Mouse (Mus musculus) thymus, adult 18-20 months (tissue): ENCODE results near the gene Rnf220.

ENCODE experiments used
- DNase-seq, 2 experiments: peaks; one replicate each; pipeline ENCODE4 v3.0.0; 2022; ENCODE audit warnings: mixed read lengths in 2 of 2

Gene Rnf220

DNA sequence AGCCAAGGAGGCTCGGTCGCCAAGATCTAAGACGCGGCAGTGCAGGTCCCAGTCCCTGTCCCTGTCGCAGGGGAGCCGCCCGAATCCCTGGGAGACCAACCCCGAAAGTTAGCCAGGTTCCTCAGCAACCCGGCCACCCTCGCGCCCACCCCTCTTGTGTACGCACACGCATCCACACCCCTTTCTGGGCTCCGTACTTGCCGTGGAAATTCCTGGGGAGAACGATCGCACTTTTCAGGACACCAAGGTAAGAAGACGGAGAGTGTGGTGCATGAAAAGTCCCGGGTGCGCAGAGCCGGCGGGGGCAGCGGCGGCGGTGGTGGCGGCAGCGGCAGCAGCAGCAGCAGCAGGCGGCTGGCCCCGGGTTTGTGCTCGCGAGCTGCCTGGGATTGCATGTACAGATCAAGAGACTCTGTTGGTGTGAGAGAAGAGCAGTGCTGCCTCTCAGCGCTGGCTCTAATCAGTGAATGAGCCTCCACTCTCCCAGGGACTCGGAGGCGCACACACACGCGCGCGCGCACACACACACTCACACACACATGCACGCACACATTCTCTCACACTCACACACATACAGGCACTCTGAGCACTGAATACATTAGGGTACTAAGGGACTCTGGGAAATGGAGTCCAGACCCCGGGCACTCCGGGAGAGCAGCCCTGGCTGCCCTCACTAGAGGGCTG, at the start of gene Rnf220:
Gene Rnf220 (minus strand): TSS at position 571 of the 684 bp plus-strand sequence.
- no peak for DNase-seq

DNA sequence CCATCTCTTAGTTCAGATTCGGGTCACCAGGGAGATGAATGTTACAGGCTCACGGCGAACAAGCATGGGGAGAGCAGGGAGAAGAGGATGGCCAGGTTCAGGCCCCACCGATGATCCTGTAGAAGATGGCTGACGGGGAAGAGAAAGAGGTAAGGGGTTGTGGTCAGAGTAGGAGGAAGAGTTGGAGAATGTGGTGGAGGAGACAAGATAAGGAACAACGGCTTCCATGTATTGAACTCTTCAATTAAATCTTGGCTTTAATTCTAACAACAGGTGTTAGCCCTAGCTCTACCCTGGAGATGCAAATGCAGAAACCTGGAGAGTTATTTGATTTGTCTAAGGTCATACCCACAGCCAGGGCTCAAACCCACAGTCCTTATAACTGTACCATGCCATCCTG, 49.8 kb upstream of the Rnf220 start:
- DNase-seq: no peak

DNA sequence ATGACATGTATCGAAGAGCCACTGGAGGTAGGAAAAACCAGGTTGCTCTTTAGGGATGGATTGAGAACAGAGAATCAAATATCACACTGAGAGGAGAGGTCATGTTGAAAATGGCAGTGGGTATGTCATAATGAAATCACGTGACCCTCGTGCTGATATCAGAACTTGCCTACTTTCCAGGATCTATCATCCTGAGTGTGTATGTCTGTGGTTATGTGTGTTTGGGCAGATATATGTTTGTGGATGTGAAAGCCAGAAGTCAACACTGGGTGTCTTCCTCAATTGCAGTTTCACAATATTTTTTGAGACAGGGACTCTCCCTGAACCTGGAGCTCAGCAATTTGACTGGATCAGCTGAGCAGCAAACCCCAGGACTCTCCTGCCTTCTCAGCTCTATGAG, 48.6 kb upstream of the Rnf220 start:
- no peak for DNase-seq

DNA sequence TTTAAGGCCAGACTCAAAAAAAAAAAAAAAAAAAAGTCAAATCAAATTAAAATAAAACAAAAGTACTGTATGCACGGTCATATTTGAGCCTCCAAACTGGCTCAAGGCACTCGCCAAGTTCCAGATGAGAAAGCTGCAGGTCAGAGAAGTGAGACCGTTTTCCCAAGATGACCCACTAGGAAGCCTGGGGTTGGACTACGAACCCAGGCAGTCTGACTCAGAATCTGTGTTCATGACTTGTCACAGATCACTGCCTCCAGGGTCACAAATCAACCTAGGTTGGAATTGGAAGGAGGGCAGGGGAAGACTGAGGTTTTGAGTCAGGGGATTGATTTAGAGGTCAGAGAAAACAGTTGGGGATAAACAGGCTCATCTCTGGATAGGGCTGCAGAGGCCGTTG, 43.7 kb upstream of the Rnf220 start:
- no peak for DNase-seq

DNA sequence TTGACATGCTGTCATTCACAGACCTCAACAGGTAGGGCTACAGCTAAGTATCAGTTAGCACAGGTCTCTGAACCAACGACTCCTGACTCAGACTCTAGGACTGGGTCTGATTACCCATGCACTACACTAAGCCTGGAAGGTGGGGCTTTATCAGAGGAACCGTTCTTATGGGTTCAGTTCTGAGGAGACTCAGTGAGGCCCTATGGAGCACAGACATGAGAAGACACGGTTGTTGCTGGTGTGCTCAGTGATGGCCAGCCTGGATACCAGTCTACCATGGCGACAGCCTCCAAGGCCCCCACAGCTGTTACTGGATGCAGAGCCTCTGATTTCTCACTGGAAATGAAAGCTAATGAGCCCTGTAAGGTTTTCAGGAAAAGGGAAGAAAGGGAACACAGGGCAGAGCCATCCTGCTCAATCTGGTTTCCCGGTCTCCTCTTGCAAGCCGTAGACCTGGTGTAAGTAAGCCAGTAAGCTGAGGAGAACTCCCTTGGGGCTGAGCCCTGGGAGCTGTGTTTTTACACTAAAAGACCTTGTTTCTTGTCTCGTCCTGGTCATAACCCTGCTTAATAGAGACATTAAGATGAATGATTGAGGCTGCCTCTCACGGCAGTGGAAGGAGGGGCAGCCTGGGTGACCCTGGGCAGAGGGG, 42.6 kb upstream of the Rnf220 start:
- no peak for DNase-seq

DNA sequence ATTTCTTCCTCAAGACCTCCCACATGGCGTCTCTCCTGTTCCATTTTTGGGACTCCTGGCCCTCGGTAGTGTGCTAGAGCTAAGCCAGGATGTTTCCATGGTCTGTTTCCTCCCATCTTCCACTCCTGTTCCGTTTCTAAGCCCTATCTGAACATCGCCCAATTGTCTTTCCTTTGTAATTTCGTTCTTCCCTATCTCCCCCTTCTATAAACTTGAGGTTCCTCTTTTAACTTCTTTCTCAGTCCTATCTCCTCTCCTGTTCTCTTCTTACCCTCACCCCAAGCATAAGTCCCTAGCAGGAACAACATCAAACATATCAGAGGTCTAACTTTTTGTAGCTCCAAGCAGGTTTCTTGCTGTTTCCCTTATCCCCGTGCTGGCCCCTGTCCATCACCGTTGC, 40.1 kb upstream of the Rnf220 start:
- no peak for DNase-seq

DNA sequence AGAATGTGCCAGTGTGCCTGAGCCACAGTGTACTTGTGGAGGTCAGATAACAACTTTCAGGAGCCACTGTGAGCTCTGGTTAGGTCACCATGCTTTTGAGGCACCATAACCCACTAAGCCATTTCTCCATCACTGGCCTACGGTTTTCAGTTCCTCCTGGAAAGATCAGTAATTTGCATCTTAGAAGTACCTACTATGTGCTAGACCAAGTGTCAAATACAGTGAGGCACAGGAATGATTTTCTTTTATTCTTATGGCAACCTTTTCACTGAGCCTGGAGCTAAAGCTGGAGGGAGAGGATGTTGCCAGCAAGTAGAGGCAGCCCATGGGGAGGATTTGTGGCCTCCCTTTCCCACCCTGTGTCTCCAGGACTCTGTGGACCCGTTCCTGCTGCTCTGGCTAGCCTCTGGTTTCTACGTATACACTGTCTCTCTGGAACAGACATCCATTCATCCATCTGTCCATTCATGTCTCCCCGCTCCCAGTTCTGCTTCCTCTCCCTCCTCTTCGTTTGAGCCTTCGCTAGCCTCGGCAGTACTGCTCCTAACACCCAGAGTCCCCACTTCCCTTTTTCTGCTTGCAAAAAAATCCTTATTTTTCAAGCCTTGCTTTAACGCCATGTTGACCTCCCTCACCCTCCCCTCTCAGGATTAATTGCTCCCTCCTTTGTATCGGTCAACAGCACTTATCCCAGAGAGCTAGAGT, 38.8 kb upstream of the Rnf220 start:
- no peak for DNase-seq

DNA sequence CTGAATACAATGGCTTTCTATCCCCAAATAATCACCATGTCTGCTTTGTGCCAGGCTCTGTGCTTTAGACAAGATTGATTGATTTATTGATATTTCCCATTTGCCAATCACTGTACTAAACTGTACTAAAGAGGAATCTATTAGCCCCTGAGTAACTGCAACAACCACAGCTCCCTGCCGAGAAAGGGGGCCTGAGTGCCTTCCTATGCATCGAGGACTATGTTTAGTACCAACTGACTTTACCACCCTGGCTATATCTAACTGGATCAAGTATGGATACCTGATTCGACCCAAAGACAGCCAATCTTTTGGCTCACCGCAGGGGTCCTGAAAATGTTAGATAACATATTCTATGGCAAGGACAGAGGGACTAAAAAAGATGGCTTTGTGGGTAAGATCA, 33.0 kb upstream of the Rnf220 start:
- no peak for DNase-seq

DNA sequence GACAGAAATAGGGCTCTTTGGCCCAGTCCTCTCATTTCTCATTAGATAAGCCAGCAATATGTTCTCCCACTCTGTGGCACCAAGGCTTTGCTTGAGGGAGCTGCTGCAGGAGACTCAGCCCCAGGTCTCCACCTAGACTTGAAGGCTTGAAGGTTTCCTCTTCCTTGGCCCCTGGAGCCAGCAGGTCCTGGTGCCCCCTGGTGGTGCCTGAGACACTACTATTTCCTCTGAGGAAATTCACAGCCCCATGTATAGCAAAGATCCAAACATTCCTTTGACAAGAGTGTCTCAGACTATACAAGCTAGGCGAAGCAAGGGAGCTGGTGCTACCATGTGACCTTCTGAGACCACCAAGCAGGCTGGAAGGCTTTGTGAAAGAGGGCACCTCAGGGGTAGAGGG, 31.1 kb upstream of the Rnf220 start:
- DNase-seq: peak; percentile 23 to 26

DNA sequence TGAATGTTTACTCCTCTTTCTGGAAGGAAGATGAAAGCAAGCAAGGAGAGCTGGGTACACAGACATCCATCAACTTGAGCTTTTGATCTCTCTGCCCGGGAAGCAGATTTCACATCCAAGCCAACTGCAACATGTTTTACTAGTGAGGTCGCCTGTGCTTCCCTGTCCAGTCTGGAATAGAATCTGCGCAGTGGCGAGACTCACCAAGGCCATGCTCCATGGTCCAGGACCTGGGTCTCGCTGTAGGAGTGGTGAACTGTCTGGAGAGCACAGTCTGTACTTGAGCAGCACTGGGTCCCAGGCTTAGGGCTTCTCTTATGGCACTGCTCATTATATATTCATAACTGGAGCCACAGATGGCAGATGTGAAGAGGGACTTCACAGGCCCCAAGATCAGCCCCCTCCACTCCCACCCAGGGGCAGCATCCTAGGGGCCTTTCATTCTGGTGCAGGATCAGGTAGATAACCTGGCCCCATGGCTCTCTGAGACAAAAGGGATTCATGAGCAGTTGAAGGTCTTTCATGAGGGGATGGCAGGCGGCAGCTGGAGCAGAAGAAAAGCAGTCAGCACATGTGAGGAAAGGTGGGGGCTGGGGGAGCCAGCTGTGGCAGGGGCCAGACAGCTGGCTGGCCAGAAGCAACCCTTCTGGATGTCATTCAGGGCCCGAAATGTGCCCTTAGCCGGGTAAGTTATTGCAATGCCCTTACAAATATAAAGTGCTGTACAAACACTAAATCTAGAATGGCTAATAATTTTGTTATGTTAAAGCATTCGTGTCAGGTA, 30.5 kb upstream of the Rnf220 start:
- no peak for DNase-seq

DNA sequence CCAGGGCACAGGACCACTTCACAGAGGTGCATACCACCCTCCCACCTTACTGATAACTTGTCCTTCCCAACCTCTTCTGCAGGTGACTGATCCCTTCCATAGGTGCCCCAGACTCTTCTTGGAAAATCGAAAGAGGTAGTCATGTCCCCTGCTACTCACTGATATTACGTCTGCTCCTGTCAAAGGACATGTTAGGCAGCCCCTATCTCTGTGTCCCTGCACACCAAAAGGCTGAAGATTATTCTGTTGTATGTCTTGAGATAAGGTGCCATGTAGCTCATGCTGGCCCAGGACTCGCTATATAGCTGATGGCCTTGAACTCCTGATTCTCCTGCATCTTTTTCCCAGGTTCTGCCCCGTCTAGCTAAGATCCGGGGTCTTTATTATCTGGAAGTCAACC, 29.1 kb upstream of the Rnf220 start:
- no peak for DNase-seq

DNA sequence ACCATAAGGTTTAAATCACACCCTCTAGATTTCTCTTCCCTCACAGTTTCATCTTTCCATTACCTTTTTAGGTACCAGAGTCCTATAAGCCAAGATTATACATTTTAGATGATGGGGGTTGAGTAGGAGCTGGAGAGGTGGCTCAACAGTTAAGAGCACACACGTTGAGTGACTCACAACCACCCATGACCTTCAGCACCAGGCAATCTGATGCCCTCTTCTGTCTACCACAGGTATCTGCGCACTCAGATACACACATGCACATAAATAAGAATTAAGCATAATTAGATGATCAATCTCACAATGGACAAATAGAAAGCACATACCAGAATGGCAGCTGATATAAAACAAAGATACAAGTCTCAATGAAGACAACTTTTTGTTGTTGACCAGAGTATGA, 24.5 kb upstream of the Rnf220 start:
- DNase-seq: no peak

DNA sequence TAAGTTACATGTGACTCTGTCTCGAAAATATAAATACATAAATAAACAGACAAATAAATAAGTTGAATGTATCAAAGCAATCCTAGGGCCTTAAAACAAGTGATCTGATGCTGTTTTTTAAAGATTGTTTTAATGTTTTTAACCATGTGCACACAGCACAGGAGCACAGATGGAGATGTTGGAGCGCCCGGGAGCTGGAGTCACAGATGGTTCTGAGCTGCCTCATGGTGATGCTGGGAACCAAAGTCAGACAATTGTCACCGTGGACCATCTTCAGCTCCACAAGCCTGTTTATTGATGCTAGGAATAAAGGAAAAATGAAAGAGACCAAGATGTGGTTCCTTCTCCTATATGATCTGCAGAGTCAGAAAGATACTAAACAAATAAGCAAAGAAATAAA, 21.4 kb upstream of the Rnf220 start:
- no peak for DNase-seq

DNA sequence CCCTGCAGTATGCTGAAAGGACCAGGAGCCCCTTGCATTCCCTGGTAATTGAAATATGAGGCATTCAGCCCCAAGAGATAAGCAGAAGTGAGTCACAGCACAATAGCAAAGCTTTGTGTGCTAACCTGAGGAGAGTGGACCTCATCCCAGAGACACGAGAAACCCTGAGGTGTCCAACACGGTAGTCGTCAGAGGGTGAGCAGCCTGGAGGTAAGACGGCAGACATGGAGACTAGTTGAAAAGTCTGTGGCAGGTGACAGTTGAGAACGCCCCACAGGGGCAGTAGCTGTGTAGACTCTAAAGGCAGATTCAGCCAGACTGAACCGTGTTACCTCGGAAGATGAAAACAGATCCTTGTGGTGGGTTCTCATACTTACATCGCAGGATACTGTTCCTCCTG, 2.2 kb upstream of the Rnf220 start:
- no peak for DNase-seq

DNA sequence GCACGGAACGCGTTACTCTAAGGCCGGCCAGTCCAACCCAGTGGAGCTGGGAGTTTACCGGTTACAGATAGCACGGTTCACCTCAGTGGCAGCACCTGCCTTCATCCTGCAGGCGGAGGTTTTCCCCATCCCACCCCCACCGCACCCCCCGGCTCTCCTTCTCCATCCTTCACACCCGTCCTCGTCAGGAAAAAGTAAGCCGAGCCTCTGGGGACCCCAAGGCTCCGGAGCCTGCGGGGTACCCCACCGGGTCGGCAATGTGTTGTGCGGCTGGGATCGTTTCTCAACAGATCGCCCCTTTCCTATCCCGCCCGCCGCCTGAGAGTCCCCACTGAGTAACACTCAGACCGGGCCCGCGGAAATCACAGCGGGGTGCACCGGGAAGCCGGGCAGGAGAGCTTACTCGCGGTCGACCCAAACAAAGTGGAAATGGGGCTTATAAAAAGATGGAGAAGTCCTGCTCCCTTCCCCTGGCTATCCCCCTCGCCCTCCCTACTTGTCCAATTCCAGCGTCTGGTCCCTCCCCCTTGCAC, 917 bp downstream of the Rnf220 start:
- DNase-seq: no peak

DNA sequence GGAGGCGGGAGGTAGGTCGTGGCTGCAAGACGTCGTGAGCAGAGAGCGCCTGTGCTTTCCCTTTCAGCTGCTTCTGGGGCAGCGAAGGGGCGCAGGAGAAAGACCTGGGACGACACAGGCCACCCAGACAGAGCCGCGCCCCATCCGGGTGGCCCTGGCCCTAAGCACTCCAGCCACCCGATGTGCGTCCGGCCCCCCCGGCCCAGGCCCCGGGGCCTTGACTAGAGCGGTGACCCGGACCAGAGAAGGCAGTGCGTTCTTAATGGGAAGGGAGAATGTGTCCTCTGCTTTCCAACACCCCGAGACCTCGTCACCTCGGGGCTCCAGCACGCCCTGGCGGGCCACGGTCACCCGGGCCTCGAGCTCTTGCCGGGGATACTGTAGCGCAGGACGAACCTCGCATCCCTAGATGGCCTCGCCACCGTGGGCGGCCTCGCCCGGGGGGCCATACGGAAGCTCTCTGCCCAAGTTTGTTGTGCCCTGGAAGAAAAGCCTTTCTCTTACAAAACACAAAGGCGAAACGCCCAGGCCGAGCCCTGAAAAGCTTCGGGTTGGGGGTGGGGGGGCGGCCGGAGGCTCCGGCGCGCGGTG, 1.8 kb downstream of the Rnf220 start:
- no peak for DNase-seq

DNA sequence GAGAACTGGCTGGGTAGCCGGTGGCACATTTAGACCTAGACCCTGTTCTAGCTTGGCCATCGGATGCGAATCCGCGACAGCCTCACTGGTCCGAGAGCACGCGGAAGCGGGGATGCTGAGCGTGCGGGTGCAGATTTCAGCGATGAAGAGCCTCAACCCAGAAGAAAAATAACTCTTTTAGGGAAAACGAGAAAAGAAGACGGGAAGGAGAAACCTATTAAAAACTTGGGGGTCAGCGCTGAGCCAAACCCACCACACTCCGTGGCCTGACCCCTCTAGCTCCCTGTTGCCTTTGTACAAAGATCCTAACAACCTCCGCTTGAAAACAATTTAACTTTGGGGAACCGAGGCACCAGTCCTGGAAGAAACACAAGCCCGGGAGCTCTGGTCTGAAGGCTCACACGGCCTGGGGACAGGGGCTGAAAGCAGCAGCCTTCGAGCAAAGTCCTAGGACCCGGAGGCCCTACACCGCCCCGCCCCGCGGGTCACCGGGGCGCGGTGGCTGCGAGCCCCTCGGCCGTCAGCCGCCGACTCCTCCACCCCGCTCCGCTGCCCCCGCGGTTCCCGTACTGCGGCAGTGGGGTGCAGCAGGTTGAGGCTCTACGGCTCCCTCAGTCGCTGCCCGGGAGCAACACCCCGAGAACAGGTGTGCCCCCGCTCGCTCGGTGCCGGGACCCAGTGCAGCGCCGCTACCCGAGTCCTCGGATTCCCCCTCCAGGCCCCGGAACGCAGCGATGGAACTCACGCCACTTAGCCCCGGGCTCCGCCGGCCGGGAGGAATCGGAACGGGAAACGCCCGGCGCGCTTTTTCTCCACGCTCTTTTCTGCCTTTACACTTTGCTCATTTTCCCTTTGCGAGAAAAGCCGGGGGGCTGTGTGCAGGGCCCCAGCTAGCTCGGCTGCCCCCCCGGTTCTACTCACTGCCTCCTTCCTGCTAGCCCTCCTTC, 2.7 kb downstream of the Rnf220 start:
- DNase-seq: no peak

DNA sequence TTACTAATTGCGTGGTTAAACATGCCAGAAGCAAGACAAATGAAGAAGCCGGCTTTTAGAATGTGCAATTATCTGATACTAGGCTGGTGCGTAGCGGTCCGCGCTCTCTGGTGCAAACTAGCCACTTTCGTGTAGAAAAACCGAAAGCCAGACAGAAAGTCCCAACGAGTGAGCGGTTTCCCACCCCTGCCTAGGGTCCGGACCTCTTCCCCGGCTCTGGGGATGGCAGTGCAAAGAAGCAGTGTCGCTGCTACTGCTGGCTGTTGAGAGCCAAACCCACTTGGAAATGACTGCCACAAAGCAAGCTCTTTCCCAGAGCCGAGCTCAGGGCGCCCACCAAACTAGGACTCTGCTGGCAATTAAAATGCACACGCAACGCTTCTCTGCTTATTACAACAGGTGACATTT, 3.7 kb downstream of the Rnf220 start:
- no peak for DNase-seq

DNA sequence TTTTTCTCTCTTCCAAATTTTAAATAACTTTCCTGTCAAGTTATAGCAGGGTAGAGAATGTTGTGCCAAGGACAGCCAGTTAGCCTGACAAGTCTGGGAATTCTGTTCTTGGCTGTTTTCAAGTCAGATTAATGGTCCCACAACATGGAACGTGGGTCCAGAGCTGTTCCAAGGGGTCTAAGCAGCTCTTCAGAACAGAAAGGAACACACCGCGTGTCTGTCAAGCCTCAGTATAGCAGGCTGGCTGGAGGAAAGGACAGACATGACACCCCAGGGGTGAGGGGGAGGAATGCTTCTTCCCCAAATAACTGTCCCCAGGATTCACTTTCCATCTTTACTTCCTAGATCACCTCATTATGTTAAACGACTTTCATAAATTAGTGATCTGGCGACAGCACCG, 5.0 kb downstream of the Rnf220 start:
- no peak for DNase-seq

DNA sequence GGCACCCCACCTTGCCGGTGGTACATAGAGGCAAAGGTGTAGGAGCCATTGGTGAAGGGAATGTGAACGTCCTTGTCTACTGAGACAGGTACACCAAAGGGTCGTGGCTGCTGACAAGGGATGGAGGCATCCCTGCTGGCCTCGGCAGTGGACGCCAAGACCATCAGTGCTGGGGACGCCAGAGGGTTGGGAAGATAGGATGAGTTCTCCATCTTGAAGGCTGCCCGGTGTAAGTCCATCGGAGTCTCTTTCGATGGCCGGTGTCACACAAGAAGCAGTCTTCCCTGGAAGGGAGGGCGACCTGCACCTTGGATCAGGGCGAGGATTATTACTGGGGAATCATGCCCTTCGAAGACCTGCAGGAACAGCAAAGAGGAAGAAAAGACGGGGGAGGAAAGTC, 6.9 kb downstream of the Rnf220 start:
- no peak for DNase-seq

DNA sequence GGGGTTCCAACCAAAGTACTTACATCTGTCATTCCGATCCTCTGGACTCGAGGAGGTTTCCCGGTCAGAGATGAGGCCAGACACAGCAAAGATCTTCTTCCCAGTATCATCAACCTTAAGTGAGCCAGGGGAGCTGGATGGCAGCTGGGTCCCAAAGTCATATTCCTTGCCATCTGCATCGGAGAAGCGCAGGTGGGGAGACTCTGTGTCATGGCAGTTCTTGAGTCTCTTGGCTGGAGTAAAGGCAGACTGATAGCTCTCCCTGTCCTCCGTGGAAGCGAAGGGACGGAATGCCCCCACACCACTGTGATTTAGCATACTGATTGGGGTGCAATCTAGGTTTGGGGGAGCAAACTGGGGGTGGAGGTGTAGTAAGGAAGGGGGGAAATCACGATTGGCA, 7.3 kb downstream of the Rnf220 start:
- no peak for DNase-seq

DNA sequence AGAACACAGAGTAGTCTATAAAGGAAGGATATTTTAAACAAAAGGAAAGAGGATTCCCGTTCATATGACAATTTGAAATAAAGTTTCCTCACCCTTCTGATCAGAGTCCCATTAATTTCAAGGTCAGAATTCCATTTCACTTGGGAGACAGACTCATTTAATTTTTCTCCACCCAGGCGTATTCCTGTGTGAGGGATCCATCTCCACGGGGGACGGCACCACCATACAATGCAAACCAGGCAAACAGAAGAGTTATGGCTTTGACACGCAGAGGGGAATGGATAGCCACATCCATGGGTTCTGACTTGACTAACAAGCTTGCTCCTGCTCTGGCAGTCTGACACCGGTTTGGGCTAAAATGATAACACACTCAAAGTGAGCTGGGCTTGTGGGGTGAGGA, 9.4 kb downstream of the Rnf220 start:
- no peak for DNase-seq
